Mouse (Mus musculus): ENCODE measurements around the gene Zcchc12. TPM values are rescaled to one million over a fixed set of nuclear protein-coding genes. Genes with fewer than 3 reads are reported as not detected.

Zcchc12 gene
- total RNA-seq (2021) (1 to 10 TPM; 3.3 to 6.6 TPM), polyA plus RNA-seq (2012; rRNA removed) (0.34 and 0.40 TPM in 2 replicates)
- long read RNA-seq, partial matches to known transcripts: 1 of 10 reads
- long read RNA-seq, other reads (novel, unspliced or antisense): 7 of 10 reads

- DNase-seq: peak; percentile 41
Measured at GRCm38 (mm10) chrX:36195736-36196525, at the start of gene Zcchc12. TSS of gene Zcchc12 (plus strand) at chrX:36195904.

- DNase-seq: no peak
Measured at GRCm38 (mm10) chrX:36146746-36147145, 49.0 kb upstream of the Zcchc12 start.

- no peak for DNase-seq
Measured at GRCm38 (mm10) chrX:36150100-36150499, 45.6 kb upstream of the Zcchc12 start.

GRCm38 (mm10) chrX:36156677-36157076 lies 39.0 kb upstream of the Zcchc12 start:
- no peak for DNase-seq

GRCm38 (mm10) chrX:36161567-36161966 lies 34.1 kb upstream of the Zcchc12 start:
- no peak for DNase-seq

GRCm38 (mm10) chrX:36183625-36184024 lies 12.1 kb upstream of the Zcchc12 start:
- DNase-seq: peak; percentile 50

- no peak for DNase-seq
Measured at GRCm38 (mm10) chrX:36186036-36186435, 9.7 kb upstream of the Zcchc12 start.

- DNase-seq: no peak
Measured at GRCm38 (mm10) chrX:36186443-36186842, 9.3 kb upstream of the Zcchc12 start.

- no peak for DNase-seq
Measured at GRCm38 (mm10) chrX:36193951-36194350, 1.8 kb upstream of the Zcchc12 start.

GRCm38 (mm10) chrX:36209554-36209953 lies 13.8 kb downstream of the Zcchc12 start:
- DNase-seq: no peak

- no peak for DNase-seq
Measured at GRCm38 (mm10) chrX:36211216-36211615, 15.5 kb downstream of the Zcchc12 start.

- DNase-seq: no peak
Measured at GRCm38 (mm10) chrX:36221366-36221765, 25.7 kb downstream of the Zcchc12 start.

- DNase-seq: peak; percentile 68
Measured at GRCm38 (mm10) chrX:36225777-36226176, 30.1 kb downstream of the Zcchc12 start.

GRCm38 (mm10) chrX:36226577-36226976 lies 30.9 kb downstream of the Zcchc12 start:
- peak; percentile 35 for DNase-seq

GRCm38 (mm10) chrX:36228861-36229260 lies 33.2 kb downstream of the Zcchc12 start:
- DNase-seq: no peak

GRCm38 (mm10) chrX:36229273-36229672 lies 33.6 kb downstream of the Zcchc12 start:
- DNase-seq: no peak

- no peak for DNase-seq
Measured at GRCm38 (mm10) chrX:36235652-36236051, 39.9 kb downstream of the Zcchc12 start.

Other genes starting within 250 kb of the Zcchc12 start
- gene Il13ra1, start 83.8 kb upstream of the Zcchc12 start, total RNA-seq (2021): 10 to 100 TPM in 1 of 2 experiments, 1 to 10 TPM in 1; 7.8 to 17.3 TPM
- 1.4 and 2.9 TPM in 2 replicates for gene Il13ra1, start 83.8 kb upstream of the Zcchc12 start, polyA plus RNA-seq (2012; rRNA removed)
- 1 to 10 TPM; 2.1 to 8.1 TPM for gene Lonrf3, start 132.4 kb downstream of the Zcchc12 start, total RNA-seq (2021)
- 4.8 and 6.2 TPM in 2 replicates for gene Lonrf3, start 132.4 kb downstream of the Zcchc12 start, polyA plus RNA-seq (2012; rRNA removed)
- gene Gm6268, start 205.4 kb downstream of the Zcchc12 start, total RNA-seq (2021): not detected
- gene Gm6268, start 205.4 kb downstream of the Zcchc12 start, polyA plus RNA-seq (2012; rRNA removed): not detected in 2 replicates

Data from adrenal gland, adult 2 months (tissue).